Mouse (Mus musculus) liver, embryonic 16.5 days (tissue): ENCODE data around the gene Rac2. TPM values are rescaled to one million over a fixed set of nuclear protein-coding genes. Genes with fewer than 3 reads are reported as not detected.

Source experiments
- ATAC-seq: fragments of 200-750 bp; cut with Nextera tagmentation; 2 replicates; pipeline ENCODE4 v1.8.0; 2017; ENCODE audit warnings: low read depth, mild to moderate bottlenecking, moderate number of reproducible peaks, moderate library complexity
- H3K27ac ChIP-seq: fragments of 300-500 bp; sonication (generic); 2 replicates; pipeline ENCODE4 v1.5.1; 2014; ENCODE audit warnings: mild to moderate bottlenecking, low read length
- H3K27me3 ChIP-seq: fragments of 300-500 bp; sonication (generic); 2 replicates; pipeline ENCODE4 v1.6.1; 2014; ENCODE audit warnings: low read depth, low read length, mixed read lengths; ENCODE audit not compliant: control insufficient read depth, insufficient read depth
- H3K36me3 ChIP-seq: fragments of 300-500 bp; sonication (generic); 2 replicates; pipeline ENCODE4 v1.6.1; 2014; ENCODE audit warnings: mild to moderate bottlenecking; ENCODE audit not compliant: control insufficient read depth, insufficient read depth
- H3K4me1 ChIP-seq: fragments of 300-500 bp; sonication (generic); 2 replicates; pipeline ENCODE4 v1.6.1; 2014; ENCODE audit warnings: low read depth, low read length, mixed read lengths; ENCODE audit not compliant: control insufficient read depth
- H3K4me2 ChIP-seq: fragments of 300-500 bp; sonication (generic); 2 replicates; pipeline ENCODE4 v1.6.1; 2014; ENCODE audit warnings: low read depth, low read length, mixed read lengths
- H3K4me3 ChIP-seq: fragments of 300-500 bp; sonication (generic); 2 replicates; pipeline ENCODE4 v1.5.1; 2014; ENCODE audit warnings: low read depth, mild to moderate bottlenecking, low read length
- H3K9ac ChIP-seq: fragments of 300-500 bp; sonication (generic); 2 replicates; pipeline ENCODE4 v1.6.1; 2014; ENCODE audit warnings: low read depth, low read length
- H3K9me3 ChIP-seq: fragments of 300-500 bp; sonication (generic); replicated peaks from 2 replicates; pipeline ENCODE4 v1.6.1; 2016; ENCODE audit warnings: low read length; ENCODE audit not compliant: control insufficient read depth
- WGBS: fragments of 180-500 bp; shearing (Covaris S2); extraction: QIAGEN DNeasy Blood & Tissue Kit; methylation state at CpG from one replicate; pipeline ENCODE4 v1.1.7; 2014; ENCODE audit not compliant: insufficient replicate concordance; 5-methylcytosine and 5-hydroxymethylcytosine counted together
- polyA plus RNA-seq: library from polyadenylated mRNA; unstranded; fragments of >200 nt; fragmentation: Nextera tagmentation; extraction: Ambion mirVana; gene quantifications from 2 replicates; pipeline ENCODE4 v1.2.1, GENCODE M21; 2015

Rac2 gene
- polyA plus RNA-seq, 1 experiment from 2014 or later = 121 TPM

- no peaks in the 10 kb centered on the region for H3K36me3 ChIP-seq
- H3K27me3 ChIP-seq = no peaks in the 10 kb centered on the region
- WGBS = 55% methylated on average over 4 of the region's 4 CpGs
- ATAC-seq = no peak
- H3K9ac ChIP-seq = no peak overlapping the region
- H3K27ac ChIP-seq = no peak overlapping the region
- no peak overlapping the region for H3K4me2 ChIP-seq
- H3K4me1 ChIP-seq = peaks cover 22% of the 10 kb centered on the region
- no peak overlapping the region for H3K4me3 ChIP-seq
- H3K9me3 ChIP-seq = no peaks in the 10 kb centered on the region
These were observed 3.8 kb upstream of the Rac2 start for GRCm38 (mm10) chr15:78576284-78576810.

- peak; percentile 53 for ATAC-seq
- H3K9ac ChIP-seq = peak overlapping the region; percentile 65
- peak overlapping the region; percentile 56 for H3K4me2 ChIP-seq
These were observed 348 bp downstream of the Rac2 start for GRCm38 (mm10) chr15:78572270-78572600.

GRCm38 (mm10) chr15:78571554-78572269 lies 871 bp downstream of the Rac2 start:
- no peaks in the 10 kb centered on the region for H3K36me3 ChIP-seq
- H3K27me3 ChIP-seq = no peaks in the 10 kb centered on the region
- H3K9me3 ChIP-seq = no peaks in the 10 kb centered on the region
- peak overlapping the region; percentile 51 for H3K4me3 ChIP-seq
- H3K9ac ChIP-seq = peak overlapping the region; percentile 65
- H3K4me2 ChIP-seq = peak overlapping the region; percentile 56
- H3K27ac ChIP-seq = peak overlapping the region; percentile 88
- WGBS = 6% methylated on average over 16 of the region's 16 CpGs
- peak; percentile 87 for ATAC-seq
- peaks cover 38% of the 10 kb centered on the region for H3K4me1 ChIP-seq

More at GRCm38 (mm10) chr15:78572270-78572600, 348 bp downstream of the Rac2 start:
- no peaks in the 10 kb centered on the region for H3K9me3 ChIP-seq
- H3K27ac ChIP-seq = peak overlapping the region; percentile 88
- no peaks in the 10 kb centered on the region for H3K36me3 ChIP-seq
- peak overlapping the region; percentile 51 for H3K4me3 ChIP-seq
- WGBS = 23% methylated on average over 5 of the region's 5 CpGs
- H3K4me1 ChIP-seq = peaks cover 34% of the 10 kb centered on the region
- H3K27me3 ChIP-seq = no peaks in the 10 kb centered on the region

- WGBS = 67% methylated on average over 5 of the region's 5 CpGs
- Histone ChIP-seq H3K36me3 (no peaks in the 10 kb centered on the region), H3K9ac (no peak overlapping the region), H3K4me1 (peaks cover 51% of the 10 kb centered on the region), H3K9me3 (no peaks in the 10 kb centered on the region), H3K4me2 (no peak overlapping the region), H3K27me3 (no peaks in the 10 kb centered on the region), H3K4me3 (no peak overlapping the region), H3K27ac (no peak overlapping the region)
- ATAC-seq = no peak
These were observed 2.4 kb downstream of the Rac2 start for GRCm38 (mm10) chr15:78570170-78570569.

- H3K4me2 ChIP-seq = no peak overlapping the region
- H3K4me3 ChIP-seq = no peak overlapping the region
- no peaks in the 10 kb centered on the region for H3K27me3 ChIP-seq
- H3K9ac ChIP-seq = no peak overlapping the region
- no peak for ATAC-seq
- H3K36me3 ChIP-seq = no peaks in the 10 kb centered on the region
- H3K9me3 ChIP-seq = no peaks in the 10 kb centered on the region
- H3K27ac ChIP-seq = no peak overlapping the region
- H3K4me1 ChIP-seq = peaks cover 63% of the 10 kb centered on the region
- WGBS = 68% methylated on average over 9 of the region's 9 CpGs
These were observed 4.9 kb downstream of the Rac2 start for GRCm38 (mm10) chr15:78567608-78568120.

GRCm38 (mm10) chr15:78564764-78565435 lies 7.7 kb downstream of the Rac2 start:
- H3K4me2 ChIP-seq = peak overlapping the region; percentile 28
- H3K4me3 ChIP-seq = no peak overlapping the region
- H3K4me1 ChIP-seq = peaks cover 41% of the 10 kb centered on the region
- H3K27ac ChIP-seq = peak overlapping the region; percentile 71
- peak; percentile 78 for ATAC-seq
- WGBS = 36% methylated on average over 11 of the region's 11 CpGs
- H3K9ac ChIP-seq = 0 out of 2 replicates have a peak overlapping the region, but pooled peaks have one; percentile 11
- H3K9me3 ChIP-seq = no peaks in the 10 kb centered on the region
- no peaks in the 10 kb centered on the region for H3K27me3 ChIP-seq
- no peaks in the 10 kb centered on the region; the same call in 1 of the 2 replicates for H3K36me3 ChIP-seq

- Histone ChIP-seq H3K4me2 (peak overlapping the region; percentile 28; the same call in 1 of the 2 replicates), H3K4me1 (peaks cover 41% of the 10 kb centered on the region), H3K4me3 (peak overlapping the region; percentile 13; the same call in 1 of the 2 replicates), H3K27me3 (no peaks in the 10 kb centered on the region), H3K27ac (peak overlapping the region; percentile 71), H3K9ac (no peak overlapping the region), H3K9me3 (no peaks in the 10 kb centered on the region), H3K36me3 (no peaks in the 10 kb centered on the region; the same call in 1 of the 2 replicates)
- peak; percentile 46; the same call in 1 of the 2 replicates for ATAC-seq
- WGBS = 27% methylated on average over 5 of the region's 5 CpGs
These were observed 8.6 kb downstream of the Rac2 start for GRCm38 (mm10) chr15:78563937-78564336.

- no peak overlapping the region for H3K4me3 ChIP-seq
- no peak overlapping the region for H3K4me2 ChIP-seq
- H3K4me1 ChIP-seq = peaks cover 41% of the 10 kb centered on the region
- ATAC-seq = no peak
- H3K27me3 ChIP-seq = no peaks in the 10 kb centered on the region
- H3K27ac ChIP-seq = no peak overlapping the region
- 80% methylated on average over 3 of the region's 3 CpGs for WGBS
- H3K9ac ChIP-seq = no peak overlapping the region
- no peaks in the 10 kb centered on the region; the same call in 1 of the 2 replicates for H3K36me3 ChIP-seq
- no peaks in the 10 kb centered on the region for H3K9me3 ChIP-seq
These were observed 9.2 kb downstream of the Rac2 start for GRCm38 (mm10) chr15:78563344-78563743.
